Mouse (Mus musculus) erythroblast, adult 5-6 weeks (primary cell): ENCODE data around the gene Insig1. TPM values are rescaled to one million over a fixed set of nuclear protein-coding genes. Genes with fewer than 3 reads are reported as not detected.
A peak's percentile ranks its signal among the peaks of the same experiment; 100 is the strongest.

Source experiments
- ATAC-seq: replicated peaks from 2 replicates; pipeline ENCODE4 v1.8.0; 2016; ENCODE audit warnings: moderate number of reproducible peaks, mild to moderate bottlenecking, moderate TSS enrichment, inconsistent platforms; ENCODE audit not compliant: poor library complexity, low FRiP score, severe bottlenecking
- total RNA-seq, 2 experiments: library from RNA; stranded (forward) in 1 of 2; stranded (reverse) in 1 of 2; fragments of 150-400 nt in 1 of 2; fragments of 200-764, 138-1000 nt in 1 of 2; gene quantifications; 2 replicates each; pipeline versions ENCODE4 v1.2.3 to v1.2.4; 2015 to 2017; ENCODE audit warnings: low replicate concordance in 2 of 2

Insig1 gene
- total RNA-seq (2015; ENCODE audit: low replicate concordance): 3.8 and 8.4 TPM in 2 replicates
- 7.7 and 10.5 TPM in 2 replicates for total RNA-seq (2017; ENCODE audit: low replicate concordance)

DNA sequence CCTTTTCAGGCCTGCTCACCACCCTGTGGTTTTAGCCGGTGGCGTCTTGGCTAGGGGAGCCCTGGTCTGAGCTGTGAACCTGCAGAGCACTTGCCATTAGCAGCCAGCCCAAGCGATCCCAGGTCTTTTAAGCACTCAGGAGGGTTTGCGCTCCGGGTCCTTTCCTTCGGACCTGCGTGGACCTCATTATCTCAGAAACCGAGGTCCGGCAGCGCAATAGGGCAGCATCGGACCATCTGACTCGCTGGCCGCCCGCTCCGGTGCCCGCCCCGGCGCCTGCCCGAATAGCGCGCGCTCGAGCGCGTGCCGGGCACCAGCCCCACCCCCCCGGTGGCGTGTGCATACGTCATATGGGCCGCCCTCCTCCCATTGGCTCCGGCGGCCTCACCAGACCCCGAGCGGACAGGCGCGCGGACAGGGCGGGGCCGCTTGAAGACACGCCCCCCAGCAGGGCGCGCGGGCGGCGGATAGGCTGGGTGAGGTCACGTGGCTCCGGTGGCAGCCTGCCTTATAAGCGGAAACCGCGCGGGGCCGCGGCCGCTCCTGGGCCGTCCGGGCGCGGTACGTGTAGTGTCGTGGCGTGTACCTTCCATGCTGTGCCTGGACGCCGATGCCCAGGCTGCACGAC lies at the start of gene Insig1:
Gene Insig1 (plus strand): TSS at position 536 of the 628 bp plus-strand sequence.
- peak; percentile 87 for ATAC-seq

DNA sequence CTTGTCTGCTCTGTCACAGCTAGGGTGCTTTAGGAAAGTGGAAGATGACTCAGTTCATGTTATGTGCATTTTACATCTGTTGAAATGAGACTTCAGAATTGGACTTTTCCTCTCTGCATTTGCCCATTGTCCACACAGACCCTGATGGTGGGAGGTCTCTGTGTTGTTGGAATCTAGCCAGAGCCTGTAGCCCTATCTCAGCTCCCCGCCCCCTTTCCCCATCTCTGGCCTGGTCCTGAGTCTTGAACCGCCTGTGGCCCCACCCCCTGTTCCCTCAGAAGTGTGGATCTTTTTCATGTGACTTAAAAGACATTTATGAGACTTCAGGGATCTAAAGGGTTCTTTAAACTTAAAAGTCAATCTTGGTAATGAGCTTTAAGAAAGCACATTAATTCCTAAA lies 47.7 kb upstream of the Insig1 start:
- ATAC-seq: no peak

DNA sequence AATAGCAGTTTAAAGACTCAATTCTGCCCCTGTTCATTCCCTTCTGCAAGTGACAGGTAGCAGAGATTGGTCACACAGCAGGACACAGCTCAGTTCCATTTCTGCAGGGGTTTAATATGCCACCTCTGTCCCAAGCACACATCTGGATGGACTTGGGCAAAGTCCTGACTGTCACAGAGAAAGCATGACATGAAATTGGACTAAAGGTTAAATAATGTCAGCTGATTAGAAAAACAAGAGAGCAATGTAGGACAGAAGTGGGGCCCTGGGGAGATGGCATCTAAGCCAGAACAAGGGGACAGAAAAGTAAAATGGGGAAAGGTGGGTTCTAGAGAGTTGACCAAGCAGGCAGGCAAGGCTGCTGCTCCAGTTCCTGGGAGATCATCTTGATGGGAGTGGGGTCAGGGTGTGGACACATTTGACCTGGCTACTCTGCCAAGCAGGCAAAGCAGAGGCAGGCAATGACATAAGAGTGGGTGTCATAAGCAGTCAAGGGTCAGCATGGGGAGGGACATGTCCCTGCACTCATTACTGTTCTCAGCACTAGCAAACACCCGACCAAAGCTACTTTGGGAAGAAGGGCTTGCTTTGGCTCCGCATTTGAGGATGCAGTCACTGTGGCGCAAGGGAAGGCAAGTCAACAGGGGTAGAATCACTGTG lies 39.5 kb upstream of the Insig1 start:
- no peak for ATAC-seq

DNA sequence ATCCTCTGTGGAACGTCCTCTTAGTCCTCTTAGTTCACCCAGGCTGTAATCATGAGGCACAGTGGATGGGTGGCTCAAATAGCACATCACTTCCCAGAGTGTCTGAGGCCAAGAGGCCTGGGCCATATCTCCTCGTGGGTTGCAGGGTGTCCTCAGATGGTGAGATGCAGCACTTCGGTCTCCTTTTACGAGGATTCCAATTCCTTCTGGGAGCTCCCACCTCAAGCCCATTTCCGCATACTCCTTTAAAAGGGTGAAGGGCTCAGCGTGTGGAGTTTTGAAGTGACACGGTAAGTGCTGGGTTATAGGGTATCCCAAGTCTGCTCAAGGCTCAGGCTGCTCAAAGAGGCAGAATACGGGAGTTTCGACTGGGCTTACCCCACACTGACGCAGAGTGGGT lies 38.3 kb upstream of the Insig1 start:
- ATAC-seq: no peak

DNA sequence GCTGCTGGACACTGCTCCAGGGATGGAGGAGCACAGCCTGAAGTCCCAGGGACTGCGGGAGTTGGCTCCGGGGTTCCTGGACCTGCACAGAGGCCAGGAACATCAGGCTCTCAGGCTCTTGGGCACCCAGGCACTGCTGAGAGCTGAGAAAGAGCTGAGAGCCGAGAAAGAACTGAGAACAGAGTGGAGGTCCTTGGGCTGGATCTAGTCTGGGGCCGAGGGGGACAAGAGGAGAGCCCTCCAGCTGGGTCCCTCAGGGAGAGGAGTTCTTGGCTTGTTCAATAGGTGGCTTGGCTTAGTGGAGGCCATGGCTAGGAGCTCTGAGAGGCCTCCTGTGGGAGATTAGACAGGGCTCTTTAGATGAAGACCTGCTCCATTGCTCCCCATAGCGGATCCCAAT lies 37.9 kb upstream of the Insig1 start:
- ATAC-seq: no peak

DNA sequence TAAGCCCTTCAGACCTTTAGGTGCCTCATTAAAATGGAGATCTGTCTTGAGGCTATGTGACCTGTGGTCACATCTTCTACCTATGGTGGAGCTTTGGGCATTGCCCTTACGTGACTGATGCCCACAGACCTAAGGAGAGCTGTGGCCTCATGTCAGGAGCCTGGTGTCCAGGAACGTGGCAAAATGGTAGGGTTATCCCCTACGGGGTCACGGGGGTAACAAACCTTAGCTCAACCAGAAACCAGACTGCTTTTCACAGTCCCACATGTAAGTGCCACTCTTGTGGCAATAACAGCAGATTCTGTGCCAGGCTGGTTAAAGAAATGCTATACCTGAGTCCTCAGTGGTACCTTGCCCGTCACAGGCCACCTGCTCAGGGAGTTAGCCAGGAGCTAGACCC lies 37.3 kb upstream of the Insig1 start:
- ATAC-seq: no peak

DNA sequence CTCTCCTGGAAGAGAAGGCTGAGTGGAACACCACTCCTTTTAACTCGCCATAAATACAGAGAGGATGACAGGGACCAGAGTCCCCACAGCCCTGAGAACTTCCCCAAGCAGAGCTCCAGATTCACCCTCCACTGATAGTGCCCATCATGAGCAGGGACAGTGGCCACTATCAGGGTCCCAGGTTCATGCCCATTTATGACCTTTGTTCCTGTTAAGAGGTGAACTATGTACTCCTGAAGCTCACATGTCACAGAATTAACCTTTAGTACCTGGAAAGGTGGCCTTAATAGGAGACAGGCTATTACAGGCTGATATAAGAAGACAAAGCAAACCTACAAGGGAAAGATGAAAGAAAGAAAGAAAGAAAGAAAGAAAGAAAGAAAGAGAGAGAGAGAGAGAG lies 35.2 kb upstream of the Insig1 start:
- ATAC-seq: no peak

DNA sequence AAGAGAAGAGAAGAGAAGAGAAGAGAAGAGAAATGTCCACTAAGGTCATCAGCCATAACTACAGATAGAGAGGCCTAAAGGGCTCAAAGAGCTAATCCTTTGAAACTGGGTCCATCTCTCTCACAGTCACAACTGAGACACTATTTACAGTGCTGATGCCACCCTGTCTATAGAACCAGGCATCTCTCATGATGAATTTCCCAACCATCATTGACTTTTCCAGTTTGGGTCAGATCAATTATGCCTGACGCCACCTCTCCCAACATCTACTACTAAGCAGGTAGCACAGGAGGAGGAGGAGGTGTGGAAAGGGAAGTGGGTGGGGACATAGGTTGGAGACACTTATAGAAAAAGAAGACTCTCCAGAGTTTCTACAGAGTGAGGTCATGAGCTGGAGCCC lies 34.6 kb upstream of the Insig1 start:
- ATAC-seq: no peak

DNA sequence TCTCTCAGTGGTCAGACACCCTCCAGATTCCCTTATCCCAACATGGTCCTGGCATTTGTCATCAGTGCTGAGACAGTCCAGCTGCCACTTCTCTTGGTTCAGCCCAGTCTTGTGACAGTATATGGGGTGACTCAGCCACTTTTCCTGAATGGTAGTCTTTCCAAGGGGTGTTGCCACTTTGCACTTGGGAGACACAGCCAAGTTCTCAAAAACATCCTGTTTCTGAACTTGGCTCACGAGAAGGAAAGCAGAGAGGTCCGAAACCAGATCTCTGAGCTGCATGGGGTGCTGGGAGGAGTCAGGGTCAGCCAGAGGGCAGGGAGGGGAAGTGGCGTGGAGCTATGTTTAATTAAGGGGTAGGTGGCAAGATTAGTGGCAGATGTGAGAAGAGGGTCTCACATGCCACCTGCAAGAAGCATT lies 34.0 kb upstream of the Insig1 start:
- no peak for ATAC-seq

DNA sequence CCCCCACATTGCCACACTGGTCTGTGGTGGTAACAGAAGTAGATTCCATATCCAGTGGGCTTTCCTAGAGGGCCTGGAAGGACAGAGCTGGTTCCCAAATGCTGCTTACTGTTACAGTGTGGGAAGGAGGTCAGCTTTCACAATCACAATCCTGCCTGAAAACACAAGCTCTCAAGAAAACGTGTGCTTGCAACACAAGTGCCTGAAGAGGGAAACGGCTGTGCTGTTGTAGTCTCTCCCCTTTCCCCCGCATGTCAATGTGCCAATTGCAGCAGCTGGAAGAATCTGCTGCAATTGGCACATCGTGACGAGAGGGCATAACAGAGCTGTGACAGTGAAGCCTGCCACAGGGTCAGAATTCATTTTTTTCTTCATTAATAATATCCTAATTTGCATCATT lies 33.5 kb upstream of the Insig1 start:
- no peak for ATAC-seq

DNA sequence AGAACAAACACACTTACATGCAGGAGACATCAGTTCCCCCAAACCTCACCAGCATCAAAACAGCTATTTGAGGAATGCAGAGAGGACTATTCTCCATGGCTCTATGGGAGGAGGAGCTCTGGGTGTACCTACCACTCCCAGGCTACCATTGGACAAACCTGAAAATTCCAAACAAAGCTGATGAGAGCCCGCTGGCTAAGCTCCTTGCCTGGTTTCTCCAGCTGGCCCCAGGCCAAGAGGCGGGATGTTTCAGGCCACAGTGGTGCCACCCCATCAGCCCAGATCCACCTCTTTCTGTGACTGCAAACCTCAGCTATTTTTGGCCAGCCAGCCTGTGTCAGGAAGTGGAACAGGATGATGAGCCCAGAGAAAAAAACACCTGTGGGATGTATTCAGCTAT lies 33.0 kb upstream of the Insig1 start:
- no peak for ATAC-seq

DNA sequence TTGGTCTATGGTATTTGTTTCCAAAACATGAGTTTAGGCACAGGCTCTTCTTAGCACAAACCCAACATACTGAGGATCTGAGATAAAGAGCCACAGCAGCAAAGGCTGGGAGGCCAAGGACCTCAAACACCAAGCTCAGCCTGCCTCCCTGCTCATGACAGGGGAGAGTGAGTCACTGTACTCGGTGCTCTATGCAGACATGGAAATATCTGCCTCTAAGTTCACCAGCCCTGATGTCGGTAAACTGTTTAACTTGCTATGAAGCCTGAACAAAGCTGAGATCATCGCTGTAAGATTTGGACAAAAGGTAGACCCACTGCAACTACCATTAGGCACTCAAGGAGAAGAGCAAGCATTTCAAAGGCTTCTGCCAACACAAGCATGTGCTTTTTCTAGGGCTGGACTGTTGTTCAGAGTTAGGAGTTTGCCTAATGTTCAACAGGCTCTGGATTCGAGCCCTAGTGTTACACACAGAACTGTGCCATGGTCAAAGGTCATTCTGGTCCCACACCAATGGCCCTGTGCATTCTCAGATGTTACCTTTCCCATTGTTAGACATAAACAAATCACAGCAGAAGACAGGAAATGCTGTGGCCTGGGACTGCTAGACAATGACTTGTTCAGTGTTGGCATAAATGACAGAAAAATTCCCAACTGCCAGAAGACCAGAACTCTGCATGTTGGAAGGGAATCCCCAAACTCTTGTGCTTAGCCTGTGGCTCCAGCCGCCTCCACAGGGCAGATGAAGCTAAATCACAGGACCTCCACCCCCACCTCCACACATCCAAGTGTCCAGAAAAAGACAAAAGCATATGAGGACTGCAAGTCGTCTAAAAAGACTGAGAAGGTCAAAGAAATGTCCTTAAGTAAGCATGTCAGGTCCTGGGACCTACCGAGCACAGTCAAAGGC lies 31.2 kb upstream of the Insig1 start:
- no peak for ATAC-seq

DNA sequence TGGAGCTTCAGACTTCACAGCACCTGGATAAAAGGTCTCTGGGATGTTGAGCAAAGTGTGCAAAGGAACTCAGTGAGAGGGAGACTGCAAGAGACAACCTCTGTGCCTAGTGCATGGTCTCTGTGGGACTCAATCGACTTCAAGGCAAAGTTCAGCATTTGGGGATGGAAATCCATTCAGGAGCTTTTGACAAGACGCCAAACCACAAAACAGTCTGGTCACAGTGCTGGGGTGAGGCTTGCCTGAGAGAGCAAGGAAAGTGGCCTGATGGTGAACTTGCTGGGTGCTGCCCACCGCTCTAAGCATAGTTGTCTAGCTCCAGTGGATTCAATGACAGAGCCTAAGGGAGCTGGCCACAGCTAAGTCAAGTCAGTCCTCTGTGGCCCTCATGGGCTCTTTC lies 30.4 kb upstream of the Insig1 start:
- no peak for ATAC-seq

DNA sequence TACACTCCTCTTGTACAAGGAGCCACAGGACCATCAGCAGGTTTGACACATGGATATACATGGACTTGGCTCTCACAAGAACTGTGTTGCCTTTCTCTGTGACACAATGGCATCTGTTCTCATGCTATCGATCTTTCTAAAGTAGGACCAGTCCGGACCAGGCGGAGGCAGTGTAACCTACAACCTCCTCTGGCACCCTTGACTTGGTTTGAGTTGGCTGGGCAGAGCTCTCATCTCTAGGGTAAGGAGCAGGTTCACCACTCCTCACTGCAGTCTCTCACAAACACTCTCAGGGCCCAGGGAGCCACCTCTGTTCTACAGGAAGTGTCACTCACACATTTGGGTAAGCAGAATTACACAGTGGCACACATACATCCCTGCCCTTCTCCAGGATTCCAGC lies 29.1 kb upstream of the Insig1 start:
- no peak for ATAC-seq

DNA sequence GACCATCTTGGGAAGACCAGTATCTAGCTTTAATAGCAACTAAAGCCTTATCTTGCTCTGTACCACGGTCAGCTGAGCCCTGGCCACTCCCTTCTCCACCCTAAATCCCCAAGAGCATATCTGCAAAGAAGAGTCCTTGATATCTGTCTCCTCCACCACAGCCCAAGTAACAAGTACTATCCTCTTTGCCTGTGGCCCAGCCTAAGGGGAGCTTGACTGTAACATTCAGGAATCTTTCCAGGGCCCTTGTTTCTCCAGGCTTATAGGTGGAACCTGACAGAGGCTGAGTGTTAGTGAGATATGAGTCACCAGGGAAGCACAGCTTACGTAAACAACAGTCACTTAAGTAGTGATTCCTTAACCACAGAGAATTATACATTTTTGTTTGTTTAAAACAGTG lies 28.4 kb upstream of the Insig1 start:
- no peak for ATAC-seq

DNA sequence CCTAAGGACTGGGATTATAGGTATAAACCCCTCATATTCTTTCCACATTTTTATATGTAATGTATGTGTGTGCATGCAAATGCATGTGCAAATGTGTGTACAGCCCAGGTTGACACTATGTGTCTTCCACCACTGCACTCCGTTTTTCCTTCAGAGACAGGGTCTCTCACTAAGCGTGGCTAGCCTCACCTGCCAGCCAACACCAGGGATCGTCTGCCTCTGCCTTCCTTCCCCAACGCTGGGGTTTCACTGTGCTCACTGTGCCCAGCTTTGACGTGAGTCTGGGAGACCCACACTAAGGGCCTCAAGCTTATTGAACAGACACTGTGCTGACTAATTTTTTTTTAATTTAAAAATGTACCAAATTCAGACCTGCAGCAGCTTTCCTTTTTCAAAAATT lies 27.8 kb upstream of the Insig1 start:
- ATAC-seq: no peak

DNA sequence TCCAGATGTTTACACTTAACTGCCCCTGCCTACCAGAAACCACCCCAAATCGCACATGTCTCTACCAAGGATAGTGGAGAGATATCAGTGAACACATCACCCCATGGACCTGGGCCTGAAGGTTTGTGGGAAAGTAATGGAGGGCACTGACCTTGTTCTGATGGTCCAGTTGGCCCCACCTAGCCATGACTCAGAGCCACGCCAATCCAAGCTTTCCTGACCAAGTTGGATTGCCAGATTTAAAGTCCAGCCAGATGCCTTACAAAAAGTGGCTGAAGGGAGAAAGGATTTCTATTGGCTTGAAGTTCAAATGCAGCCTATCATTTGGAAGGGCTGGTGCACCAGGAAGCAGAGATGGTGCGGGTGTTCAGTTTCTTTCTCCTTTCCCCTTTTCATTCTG lies 24.2 kb upstream of the Insig1 start:
- no peak for ATAC-seq

DNA sequence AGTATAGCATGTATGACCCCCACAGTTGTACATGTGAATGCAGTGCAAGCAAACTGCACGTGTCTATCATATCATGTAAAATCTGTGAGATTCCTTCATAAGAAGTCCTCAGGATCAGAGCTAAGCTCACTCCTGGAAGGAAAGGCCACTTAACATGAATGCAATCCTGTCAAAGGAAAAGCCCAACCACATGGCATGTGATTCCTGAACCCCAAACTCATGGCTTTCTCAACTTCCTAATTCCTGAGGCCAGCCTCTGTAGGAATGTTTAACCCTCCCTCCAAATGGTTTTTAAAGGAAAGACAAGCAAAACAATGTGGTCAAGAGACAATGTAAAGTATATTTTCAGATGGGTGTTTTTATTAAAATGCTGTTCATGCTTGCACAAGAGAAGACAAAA lies 23.2 kb upstream of the Insig1 start:
- ATAC-seq: no peak

DNA sequence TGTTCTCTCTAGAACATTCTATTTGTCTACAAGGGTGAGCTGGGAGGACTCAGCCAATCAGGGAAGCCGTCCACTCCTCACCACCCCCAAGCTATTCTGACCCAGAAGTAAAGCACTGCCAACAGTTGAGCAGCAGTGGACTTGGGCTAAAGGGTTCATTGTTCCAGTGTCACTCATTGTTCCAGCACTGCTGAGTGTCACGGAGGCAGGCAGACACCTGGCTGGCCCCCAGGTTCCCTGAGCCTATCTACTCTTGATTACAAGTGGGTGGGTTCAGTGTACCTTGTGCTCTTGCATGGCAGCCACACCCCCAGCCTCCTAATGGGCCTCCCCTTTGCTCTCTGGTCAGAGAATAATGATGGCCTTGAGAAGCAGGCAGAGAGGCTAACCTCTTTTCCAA lies 15.7 kb upstream of the Insig1 start:
- ATAC-seq: no peak

DNA sequence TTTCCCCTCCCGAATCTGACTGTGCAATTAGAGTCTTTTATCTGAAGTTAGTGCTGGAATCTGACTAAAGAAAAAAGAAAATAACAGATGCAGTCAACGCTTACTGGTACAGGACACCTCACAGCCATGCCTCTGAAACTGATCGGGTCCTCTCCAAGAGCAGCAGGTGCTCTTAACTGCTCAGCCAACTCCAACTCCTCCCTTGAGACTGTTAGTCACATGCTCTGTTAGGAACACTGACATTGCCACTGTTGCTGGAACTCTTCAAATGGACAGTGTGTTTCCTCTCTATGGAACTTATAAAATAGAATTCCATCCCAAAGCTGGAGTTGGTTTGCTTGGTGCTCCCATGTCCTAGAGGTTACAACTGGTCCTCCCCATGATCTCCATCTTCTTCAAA lies 14.3 kb upstream of the Insig1 start:
- ATAC-seq: no peak

DNA sequence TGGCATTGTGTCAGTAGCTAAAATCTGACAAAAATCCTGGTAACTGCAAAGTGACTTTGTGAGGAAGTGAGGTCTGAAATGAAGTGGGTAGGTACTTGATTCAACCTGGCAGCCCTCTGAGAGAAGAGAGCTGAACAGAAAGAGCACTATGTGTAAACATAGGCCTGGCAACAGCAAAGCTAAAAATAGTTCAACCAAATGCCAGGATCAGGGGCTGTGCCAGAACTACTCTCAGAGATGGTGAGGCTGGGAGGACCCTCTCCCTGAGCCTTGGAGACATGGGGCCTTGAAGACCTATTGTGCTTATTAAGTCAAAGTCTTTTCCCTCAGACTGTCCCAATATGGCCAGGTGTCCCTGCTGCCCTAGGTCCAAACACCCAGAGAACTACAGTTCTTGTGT lies 10.7 kb upstream of the Insig1 start:
- no peak for ATAC-seq
